ENCODE assay signal across 8 mouse cellular contexts in the genomic region with DNA sequence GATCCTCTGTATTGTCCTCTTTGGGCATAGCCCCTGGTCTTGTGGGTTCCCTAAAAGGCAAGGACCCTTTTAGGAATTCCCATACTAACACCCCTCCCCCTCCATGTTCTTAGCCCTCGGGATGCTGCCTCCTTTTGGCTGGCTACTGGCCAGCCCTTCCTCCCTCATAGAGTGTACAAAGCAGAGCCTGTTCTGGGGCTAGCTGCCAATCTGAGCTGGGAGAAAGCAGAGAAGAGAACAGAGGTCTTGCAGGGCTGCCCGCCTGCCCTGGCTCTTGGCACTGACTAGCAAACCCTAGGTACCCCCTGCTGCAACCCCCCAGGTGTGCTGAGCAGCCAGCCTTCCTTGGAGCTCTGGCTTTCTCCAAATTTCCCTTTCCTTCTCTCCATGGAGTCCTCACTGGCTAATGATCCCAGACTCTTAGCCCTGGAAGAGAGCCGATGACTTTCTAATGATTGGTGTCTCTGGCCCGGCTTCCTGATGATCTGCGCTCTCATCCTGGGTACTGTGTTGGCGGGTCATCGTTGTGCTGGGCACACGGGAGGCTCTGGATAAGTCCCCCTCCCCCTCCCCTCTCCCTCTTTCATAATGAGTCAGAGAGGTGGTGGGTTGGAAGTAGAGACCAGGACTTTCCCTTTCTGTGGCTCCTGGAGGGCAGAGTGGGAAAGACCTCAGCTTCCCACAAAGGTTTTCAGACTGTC. TPM values are rescaled to one million over a fixed set of nuclear protein-coding genes. Genes with fewer than 3 reads are reported as not detected.
DNase-seq lines count a peak whose midpoint lies in the region; ATAC-seq lines count a peak whose summit lies in the region.

No protein-coding gene starts in this region.

- H3K27me3 ChIP-seq in forebrain, embryonic 16.5 days (replicated peaks; ENCODE audit: control insufficient read depth, insufficient read depth, low read length), result no peaks in the 10 kb centered on the region
- no peaks in the 10 kb centered on the region for H3K27me3 ChIP-seq in kidney, embryonic 16.5 days (ENCODE audit: insufficient read depth, low read length)
- H3K27me3 ChIP-seq in midbrain, embryonic 14.5 days (ENCODE audit: control insufficient read depth, insufficient read depth, low read length), result no peaks in the 10 kb centered on the region

- H3K9me3 ChIP-seq in forebrain, embryonic 16.5 days (ENCODE audit: control insufficient read depth, low read length), result no peaks in the 10 kb centered on the region
- H3K9me3 ChIP-seq in kidney, embryonic 16.5 days (ENCODE audit: low read length), result no peaks in the 10 kb centered on the region
- no peaks in the 10 kb centered on the region for H3K9me3 ChIP-seq in midbrain, embryonic 14.5 days (ENCODE audit: control insufficient read depth, low read length)

- DNase-seq in frontal cortex, postnatal 14 days (ENCODE audit: low spot score in 2 of 2), result no peak
- DNase-seq in MN1 (ENCODE audit: low spot score), result peak; percentile 76
- peak; percentile 78 for DNase-seq in midbrain, embryonic 14.5 days
- DNase-seq in c-Kit-positive CD71-positive TER-119-positive erythroid progenitor cells, embryonic 14.5 days (ENCODE audit: low spot score), result no peak
- no peak for DNase-seq in urinary bladder, adult 2 months (ENCODE audit: low spot score)

- peak; percentile 53; the same call in 1 of the 2 replicates for ATAC-seq in frontal cortex, adult (ENCODE audit: low TSS enrichment)
- peak; percentile 80; the same call in 1 of the 2 replicates for ATAC-seq in forebrain, embryonic 16.5 days
- ATAC-seq in kidney, embryonic 16.5 days (ENCODE audit: low FRiP score, low TSS enrichment), result no peak
- no peak for ATAC-seq in midbrain, embryonic 14.5 days (ENCODE audit: low FRiP score, low TSS enrichment)

- H3K4me3 ChIP-seq in forebrain, embryonic 16.5 days (replicated peaks; ENCODE audit: low read length), result no peak overlapping the region
- no peak overlapping the region for H3K4me3 ChIP-seq in kidney, embryonic 16.5 days (ENCODE audit: low read length)
- no peak overlapping the region for H3K4me3 ChIP-seq in midbrain, embryonic 14.5 days (replicated peaks; ENCODE audit: low read depth, low read length)

- no peaks in the 10 kb centered on the region for H3K36me3 ChIP-seq in forebrain, embryonic 16.5 days (ENCODE audit: control insufficient read depth, insufficient read depth)
- no peaks in the 10 kb centered on the region for H3K36me3 ChIP-seq in kidney, embryonic 16.5 days (ENCODE audit: insufficient read depth, low read length)
- no peaks in the 10 kb centered on the region for H3K36me3 ChIP-seq in midbrain, embryonic 14.5 days (ENCODE audit: control insufficient read depth, insufficient read depth, low read length)

- H3K4me2 ChIP-seq in forebrain, embryonic 16.5 days (ENCODE audit: low read length), result no peak overlapping the region
- H3K4me2 ChIP-seq in kidney, embryonic 16.5 days (replicated peaks; ENCODE audit: low read depth, low read length), result no peak overlapping the region
- H3K4me2 ChIP-seq in midbrain, embryonic 14.5 days (ENCODE audit: low read length), result no peak overlapping the region

- no peak overlapping the region for H3K27ac ChIP-seq in forebrain, embryonic 16.5 days (ENCODE audit: low read length)
- peak overlapping the region; percentile 37 for H3K27ac ChIP-seq in kidney, embryonic 16.5 days (ENCODE audit: low read length)
- no peak overlapping the region; the same call in 1 of the 2 replicates for H3K27ac ChIP-seq in midbrain, embryonic 14.5 days (replicated peaks; ENCODE audit: low read depth, low read length)

- no peak overlapping the region for H3K9ac ChIP-seq in forebrain, embryonic 16.5 days (replicated peaks; ENCODE audit: low read depth, low read length)
- H3K9ac ChIP-seq in kidney, embryonic 16.5 days (replicated peaks; ENCODE audit: low read length), result no peak overlapping the region
- H3K9ac ChIP-seq in midbrain, embryonic 14.5 days (replicated peaks; ENCODE audit: low read length), result no peak overlapping the region; the same call in 1 of the 2 replicates

- peaks cover 17% of the 10 kb centered on the region for H3K4me1 ChIP-seq in forebrain, embryonic 16.5 days (replicated peaks; ENCODE audit: control insufficient read depth, insufficient read depth, low read length)
- peaks cover 22% of the 10 kb centered on the region for H3K4me1 ChIP-seq in kidney, embryonic 16.5 days (ENCODE audit: insufficient read depth, low read length)
- H3K4me1 ChIP-seq in midbrain, embryonic 14.5 days (ENCODE audit: control insufficient read depth, insufficient read depth, low read length), result peaks cover 28% of the 10 kb centered on the region

- WGBS in forebrain, embryonic 16.5 days, result 27% methylated on average over 8 of the region's 8 CpGs
- WGBS in kidney, embryonic 16.5 days, result 54% methylated on average over 8 of the region's 8 CpGs
- 42% methylated on average over 8 of the region's 8 CpGs for WGBS in midbrain, embryonic 14.5 days

RNA-seq across cellular contexts. Expression of a gene that starts 8.0 kb away (rescaled TPM):
- polyA plus RNA-seq in forebrain, embryonic 16.5 days (2015; fragmentation: Nextera tagmentation; extraction: Ambion mirVana), result 0.12 TPM in 1 of 2 replicates, not detected in the other
- 5.4 and 6.3 TPM in 2 replicates for polyA plus RNA-seq in kidney, embryonic 16.5 days (2015; fragmentation: Nextera tagmentation; extraction: Ambion mirVana)
- 0.26 and 0.30 TPM in 2 replicates for polyA plus RNA-seq in midbrain, embryonic 14.5 days (2014; fragmentation: Nextera tagmentation; extraction: Ambion mirVana)
- polyA plus RNA-seq in urinary bladder, adult 2 months (2012; rRNA removed), result 18.5 and 19.9 TPM in 2 replicates

RNA-seq across cellular contexts. Expression of a gene that starts 31.4 kb away (rescaled TPM):
- polyA plus RNA-seq in forebrain, embryonic 16.5 days (2015; fragmentation: Nextera tagmentation; extraction: Ambion mirVana), result 30.2 and 41.6 TPM in 2 replicates
- polyA plus RNA-seq in kidney, embryonic 16.5 days (2015; fragmentation: Nextera tagmentation; extraction: Ambion mirVana), result 27.4 and 33.9 TPM in 2 replicates
- polyA plus RNA-seq in midbrain, embryonic 14.5 days (2014; fragmentation: Nextera tagmentation; extraction: Ambion mirVana), result 23.4 and 27.3 TPM in 2 replicates
- polyA plus RNA-seq in urinary bladder, adult 2 months (2012; rRNA removed), result 7.8 and 12.6 TPM in 2 replicates

Comparison
In these comparisons a context has a peak if more than half of its experiments do, and no peak if none do; other contexts are left out.
1. ATAC-seq: peak in frontal cortex, adult (single experiment) and forebrain, embryonic 16.5 days (single experiment); none in kidney, embryonic 16.5 days (single experiment) and midbrain, embryonic 14.5 days (single experiment).
2. DNase-seq: peak in MN1 (single experiment) and midbrain, embryonic 14.5 days (single experiment); none in frontal cortex, postnatal 14 days (0 of 2), c-Kit-positive CD71-positive TER-119-positive erythroid progenitor cells, embryonic 14.5 days (single experiment) and urinary bladder, adult 2 months (single experiment).